Mouse (Mus musculus): ENCODE data around the gene Leprot.

The Leprot gene

GRCm38 (mm10) chr4:101664160-101664750 lies 16.7 kb downstream of the Leprot start:
- peak in 1 of 2 experiments; percentile 79 for DNase-seq (ENCODE audit: low spot score in 2 of 2)

DNA sequence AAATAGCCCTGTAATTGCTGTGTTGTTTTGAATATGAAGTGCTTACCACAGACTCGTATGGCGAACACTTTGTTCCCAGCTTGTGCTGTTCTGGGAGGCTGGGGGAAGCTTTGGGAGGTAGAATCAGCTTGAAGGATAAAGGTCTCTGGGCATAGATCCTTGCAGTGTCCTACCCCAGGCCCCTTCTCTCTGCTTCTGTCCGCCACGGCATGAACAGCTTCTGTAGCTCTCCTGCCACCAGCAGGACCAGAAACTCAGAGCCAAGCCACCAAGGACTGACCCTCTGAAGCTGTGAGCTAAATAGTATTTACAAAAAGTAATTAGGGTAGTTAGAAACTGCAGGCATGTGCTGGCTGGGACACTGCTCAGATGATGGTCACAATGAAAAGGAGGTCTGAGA lies 17.2 kb downstream of the Leprot start:
- DNase-seq (ENCODE audit: low spot score in 2 of 2): no peak

- DNase-seq (ENCODE audit: low spot score in 2 of 2): no peak
Observed at GRCm38 (mm10) chr4:101669161-101669560, 21.6 kb downstream of the Leprot start.

DNA sequence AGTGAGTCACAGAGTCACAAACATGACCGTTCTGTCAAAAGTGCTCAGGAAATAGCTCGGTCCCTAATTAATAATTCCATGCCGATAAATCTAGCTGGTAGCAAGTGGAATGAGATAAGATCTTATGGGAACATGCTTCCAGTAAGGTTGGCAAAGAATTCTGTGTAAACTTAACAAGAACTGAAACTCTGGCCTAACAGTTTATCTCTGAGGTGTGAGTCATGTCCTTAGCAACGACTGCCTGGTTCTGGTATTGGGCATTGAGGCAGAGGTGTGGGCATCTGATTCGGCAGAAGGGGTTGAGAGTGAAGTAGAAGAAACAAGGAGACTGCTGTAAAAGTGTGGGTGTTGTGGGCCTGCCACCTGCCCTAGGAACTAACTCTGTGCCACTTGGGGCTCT lies 22.3 kb downstream of the Leprot start:
- no peak for DNase-seq (ENCODE audit: low spot score in 2 of 2)

- no peak for DNase-seq (ENCODE audit: low spot score in 2 of 2)
Observed at GRCm38 (mm10) chr4:101674790-101675189, 27.3 kb downstream of the Leprot start.

DNA sequence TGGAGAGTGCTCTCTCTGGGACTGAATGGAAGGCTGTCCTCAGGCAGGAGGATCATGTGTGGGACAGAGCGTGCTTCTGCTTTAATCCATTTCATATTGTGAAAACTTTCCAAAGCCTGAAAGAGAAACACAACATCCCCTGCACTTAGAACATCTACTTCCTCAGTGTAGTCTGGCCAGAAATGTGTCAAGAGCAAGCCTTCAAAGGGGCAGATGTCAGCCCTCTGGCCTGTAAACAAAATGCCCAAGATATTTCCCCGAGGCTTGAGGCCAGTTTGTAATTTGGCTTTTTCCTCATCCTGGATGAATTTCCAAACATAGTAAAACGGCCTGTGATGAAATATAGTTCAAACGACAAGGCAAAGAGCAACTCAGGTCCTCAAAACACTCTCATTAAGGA lies 28.2 kb downstream of the Leprot start:
- no peak for DNase-seq (ENCODE audit: low spot score in 2 of 2)

GRCm38 (mm10) chr4:101682620-101683019 lies 35.1 kb downstream of the Leprot start:
- DNase-seq (ENCODE audit: low spot score in 2 of 2): no peak

- DNase-seq (ENCODE audit: low spot score in 2 of 2): no peak
Observed at GRCm38 (mm10) chr4:101683086-101683485, 35.6 kb downstream of the Leprot start.

DNA sequence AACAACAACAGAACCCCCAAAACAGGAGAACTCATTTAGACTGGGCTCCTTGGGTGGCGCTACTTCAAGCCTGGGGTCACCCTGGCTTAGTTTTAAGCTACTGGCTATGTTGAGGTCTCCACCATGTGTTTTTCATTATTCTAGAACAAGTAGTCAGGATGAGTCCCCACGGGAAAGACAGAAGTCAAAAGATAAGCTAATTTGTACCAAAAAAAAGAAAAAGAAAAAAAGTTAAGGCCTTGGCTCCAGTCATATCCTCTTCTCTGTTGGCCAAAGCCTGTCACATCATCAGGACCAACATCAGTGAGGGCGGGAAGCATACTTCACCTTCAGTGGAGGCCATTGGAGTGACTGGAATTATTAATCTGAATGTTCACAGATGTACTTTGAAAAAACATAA lies 37.3 kb downstream of the Leprot start:
- no peak for DNase-seq (ENCODE audit: low spot score in 2 of 2)

DNA sequence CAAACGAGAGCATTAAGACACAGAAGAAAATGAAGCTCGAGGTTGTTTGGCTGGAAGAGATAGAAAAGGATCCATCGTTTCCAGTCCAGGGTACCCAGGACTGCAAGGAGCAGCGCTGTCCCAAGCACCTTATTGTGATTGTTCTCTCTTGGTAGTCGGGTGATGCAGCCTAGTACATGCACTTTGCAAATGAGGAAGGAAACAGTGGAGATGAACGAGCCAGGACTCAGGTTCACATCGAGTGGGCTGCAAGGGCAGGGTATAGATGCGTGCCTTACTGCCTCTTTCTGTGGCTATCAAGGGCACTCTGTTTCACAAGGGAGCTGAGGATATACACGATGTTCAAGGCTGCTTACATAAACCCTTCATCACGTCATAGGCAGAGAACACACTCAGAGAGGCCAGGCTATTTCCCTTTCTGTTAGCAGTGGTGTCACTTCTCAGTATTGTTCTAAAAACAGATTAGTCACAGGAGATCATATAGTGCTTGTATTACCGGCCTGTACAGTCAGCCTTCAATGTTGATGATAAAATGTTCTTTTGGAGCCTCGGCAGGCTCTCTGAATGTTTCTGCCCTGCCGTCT lies 38.8 kb downstream of the Leprot start:
- DNase-seq (ENCODE audit: low spot score in 2 of 2): no peak

DNA sequence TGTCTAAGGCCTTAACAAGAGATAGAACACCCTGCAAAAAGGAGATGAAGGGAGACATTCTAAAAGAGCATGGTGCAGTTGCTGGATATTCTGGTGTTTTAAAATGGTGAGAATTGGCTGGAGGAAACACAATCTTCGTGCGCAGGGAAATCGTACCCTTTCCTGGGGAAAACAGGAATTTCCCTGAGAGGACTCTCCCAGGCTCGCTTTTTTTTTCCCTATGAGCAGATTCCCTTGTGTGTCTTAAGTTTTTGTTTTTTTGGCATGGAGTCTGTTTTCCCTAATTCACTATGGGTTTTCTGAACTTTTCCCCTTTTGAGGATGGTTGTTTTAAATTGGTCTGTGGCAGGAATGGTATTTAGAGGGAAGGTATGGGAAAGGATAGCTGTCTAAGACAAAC lies 41.7 kb downstream of the Leprot start:
- no peak for DNase-seq (ENCODE audit: low spot score in 2 of 2)

DNA sequence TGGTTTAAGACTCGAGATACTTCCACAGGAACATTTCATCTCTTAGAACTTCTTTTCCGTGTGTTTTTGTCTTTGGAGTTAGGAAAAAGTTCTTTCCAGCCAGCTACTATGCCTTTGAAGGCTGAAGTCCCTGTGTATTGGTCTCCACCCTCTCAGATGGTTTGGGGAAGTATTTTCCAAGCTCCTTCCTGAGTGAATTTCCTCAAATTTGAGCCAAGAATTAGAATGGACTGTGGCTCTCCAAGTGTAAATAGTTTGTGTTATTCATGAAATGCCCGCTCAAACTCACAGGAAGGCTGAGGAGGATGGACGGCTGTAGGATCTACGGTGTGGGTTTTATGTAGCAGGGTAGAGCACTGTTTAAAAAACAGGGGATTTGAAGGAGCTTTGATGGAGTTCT lies 42.1 kb downstream of the Leprot start:
- DNase-seq (ENCODE audit: low spot score in 2 of 2): no peak

DNA sequence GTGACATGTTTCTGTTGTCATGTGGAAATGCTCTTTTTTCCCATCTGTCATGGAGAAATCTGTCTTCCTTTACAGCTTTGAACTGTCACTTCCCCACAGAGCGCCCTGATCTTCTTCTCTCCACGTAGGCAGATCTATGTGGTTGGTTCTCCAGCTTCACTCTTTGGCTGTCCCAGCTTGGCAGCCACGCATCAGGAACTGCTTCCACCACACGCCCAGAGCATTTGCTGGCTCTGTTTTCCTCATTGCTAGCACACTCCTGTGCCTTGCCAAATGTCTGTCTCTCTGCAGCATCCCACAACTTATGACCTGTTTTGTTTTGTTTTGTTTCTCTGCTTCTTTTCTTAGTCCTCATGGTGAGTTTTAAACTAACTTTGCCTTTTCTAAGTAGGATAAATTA lies 45.4 kb downstream of the Leprot start:
- DNase-seq (ENCODE audit: low spot score in 2 of 2): no peak

DNA sequence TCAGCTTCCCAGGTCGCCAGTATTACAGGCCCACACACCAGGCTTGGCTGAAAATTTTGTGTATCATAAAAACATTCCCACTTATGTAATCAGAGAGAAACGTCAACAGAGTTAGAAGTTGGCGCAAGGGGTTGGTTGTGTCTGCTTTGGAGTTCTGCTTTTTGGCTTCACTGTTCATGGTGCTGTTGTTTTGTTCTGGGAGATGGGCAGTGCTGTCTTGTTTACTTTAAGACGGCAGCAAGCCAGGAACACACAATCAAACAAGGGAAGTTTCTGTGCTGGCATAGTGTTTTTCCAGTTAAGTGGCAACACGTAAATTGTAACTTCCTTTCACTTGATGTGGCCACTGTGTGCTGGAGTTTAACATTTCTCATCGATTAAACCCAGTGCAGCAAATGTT lies 47.0 kb downstream of the Leprot start:
- no peak for DNase-seq (ENCODE audit: low spot score in 2 of 2)

GRCm38 (mm10) chr4:101697236-101697635 lies 49.7 kb downstream of the Leprot start:
- DNase-seq (ENCODE audit: low spot score in 2 of 2): no peak

- DNase-seq (ENCODE audit: low spot score in 2 of 2): no peak
Observed at GRCm38 (mm10) chr4:101699423-101699822, 51.9 kb downstream of the Leprot start.

- no peak for DNase-seq (ENCODE audit: low spot score in 2 of 2)
Observed at GRCm38 (mm10) chr4:101700892-101701640, 53.5 kb downstream of the Leprot start.

- no peak for DNase-seq (ENCODE audit: low spot score in 2 of 2)
Observed at GRCm38 (mm10) chr4:101705325-101705724, 57.8 kb downstream of the Leprot start.

DNA sequence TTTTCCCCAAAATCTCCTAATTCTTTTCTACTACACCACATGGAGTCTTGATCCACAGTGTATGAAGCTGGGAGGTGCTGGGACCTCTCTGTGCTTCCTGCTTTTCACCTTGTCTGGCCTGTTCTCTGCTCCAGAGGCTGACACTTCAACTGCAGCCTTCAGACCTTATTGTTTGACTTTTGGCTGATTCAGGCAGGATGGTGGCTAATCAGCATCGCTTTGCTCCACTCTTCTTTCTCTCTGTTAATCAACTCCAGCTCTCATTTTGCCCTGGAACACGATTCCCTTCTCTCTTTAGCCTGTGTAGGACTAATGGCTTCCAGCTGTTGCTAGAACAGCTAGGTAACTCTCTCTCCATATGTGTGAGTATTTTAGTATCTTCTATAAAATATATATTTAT lies 59.7 kb downstream of the Leprot start:
- DNase-seq (ENCODE audit: low spot score in 2 of 2): no peak

GRCm38 (mm10) chr4:101707953-101708352 lies 60.4 kb downstream of the Leprot start:
- DNase-seq (ENCODE audit: low spot score in 2 of 2): no peak
